Mouse (Mus musculus) forebrain, embryonic 12.5 days (tissue): ENCODE measurements at regions not wholly inside any gene's neighbourhood (a gene's known extent, or its start where the extent isn't known, plus 50 kb on each side); places are given as distances from the start of the nearest gene placed in this dataset.

Experiments used
- ATAC-seq: fragments of 200-750 bp; cut with Nextera tagmentation; 2 replicates; pipeline ENCODE4 v1.8.0; 2017; ENCODE audit warnings: moderate TSS enrichment; ENCODE audit not compliant: low FRiP score
- H3K27ac ChIP-seq: fragments of 300-500 bp; sonication (generic); 2 replicates; pipeline ENCODE4 v1.5.1; 2016; ENCODE audit warnings: mild to moderate bottlenecking
- H3K27me3 ChIP-seq: fragments of 300-500 bp; sonication (generic); 2 replicates; pipeline ENCODE4 v1.6.1; 2016; ENCODE audit warnings: mild to moderate bottlenecking
- H3K36me3 ChIP-seq: fragments of 300-500 bp; sonication (generic); replicated peaks from 2 replicates; pipeline ENCODE4 v1.6.1; 2016; ENCODE audit warnings: mild to moderate bottlenecking
- H3K4me1 ChIP-seq: fragments of 300-500 bp; sonication (generic); 2 replicates; pipeline ENCODE4 v1.6.1; 2016
- H3K4me2 ChIP-seq: fragments of 300-500 bp; sonication (generic); 2 replicates; pipeline ENCODE4 v1.6.1; 2016; ENCODE audit warnings: mild to moderate bottlenecking, moderate library complexity
- H3K4me3 ChIP-seq: fragments of 300-500 bp; sonication (generic); replicated peaks from 2 replicates; pipeline ENCODE4 v1.5.1; 2016; ENCODE audit warnings: mild to moderate bottlenecking
- H3K9ac ChIP-seq: fragments of 300-500 bp; sonication (generic); 2 replicates; pipeline ENCODE4 v1.6.1; 2016; ENCODE audit warnings: mild to moderate bottlenecking
- H3K9me3 ChIP-seq: fragments of 300-500 bp; sonication (generic); 2 replicates; pipeline ENCODE4 v1.6.1; 2016
- WGBS: fragments of 180-500 bp; shearing (Covaris S2); methylation state at CpG from one replicate; pipeline ENCODE4 v1.1.7; 2016; 5-methylcytosine and 5-hydroxymethylcytosine counted together

- no peaks in the 10 kb centered on the region for H3K36me3 ChIP-seq
- H3K9me3 ChIP-seq = no peaks in the 10 kb centered on the region
- H3K27me3 ChIP-seq = no peaks in the 10 kb centered on the region
- H3K4me2 ChIP-seq = no peak overlapping the region
- H3K4me3 ChIP-seq = no peak overlapping the region
- ATAC-seq = no peak
- H3K4me1 ChIP-seq = no peaks in the 10 kb centered on the region
- WGBS = 94% methylated on average over 3 of the region's 3 CpGs
- no peak overlapping the region for H3K27ac ChIP-seq
- no peak overlapping the region for H3K9ac ChIP-seq
Measured at GRCm38 (mm10) chr9:115473037-115473436, 162.8 kb upstream of the Stt3b start.

GRCm38 (mm10) chr9:115473847-115474246 is 163.6 kb upstream of the Stt3b start:
- no peak for ATAC-seq
- Histone ChIP-seq H3K4me3 (no peak overlapping the region), H3K27ac (no peak overlapping the region), H3K4me1 (0 out of 2 replicates have a peak, but pooled peaks cover 4% of the 10 kb centered on the region), H3K9ac (no peak overlapping the region), H3K27me3 (no peaks in the 10 kb centered on the region), H3K9me3 (no peaks in the 10 kb centered on the region), H3K4me2 (no peak overlapping the region), H3K36me3 (no peaks in the 10 kb centered on the region)
- WGBS = 91% methylated on average over 5 of the region's 5 CpGs

- H3K36me3 ChIP-seq = no peaks in the 10 kb centered on the region
- no peak overlapping the region for H3K4me2 ChIP-seq
- ATAC-seq = no peak
- H3K9me3 ChIP-seq = no peaks in the 10 kb centered on the region
- no peak overlapping the region for H3K4me3 ChIP-seq
- H3K4me1 ChIP-seq = 0 out of 2 replicates have a peak, but pooled peaks cover 5% of the 10 kb centered on the region
- no peak overlapping the region for H3K9ac ChIP-seq
- WGBS = 88% methylated on average over 8 of the region's 8 CpGs
- no peak overlapping the region for H3K27ac ChIP-seq
- no peaks in the 10 kb centered on the region for H3K27me3 ChIP-seq
Measured at GRCm38 (mm10) chr9:115474342-115474741, 164.1 kb upstream of the Stt3b start.

GRCm38 (mm10) chr9:115476205-115476604 is 166.0 kb upstream of the Stt3b start:
- H3K4me3 ChIP-seq = no peak overlapping the region
- 0 out of 2 replicates have a peak, but pooled peaks cover 5% of the 10 kb centered on the region for H3K4me1 ChIP-seq
- H3K36me3 ChIP-seq = no peaks in the 10 kb centered on the region
- 91% methylated on average over 17 of the region's 17 CpGs for WGBS
- H3K9me3 ChIP-seq = no peaks in the 10 kb centered on the region
- ATAC-seq = no peak
- H3K4me2 ChIP-seq = no peak overlapping the region
- no peak overlapping the region for H3K9ac ChIP-seq
- H3K27ac ChIP-seq = no peak overlapping the region
- no peaks in the 10 kb centered on the region for H3K27me3 ChIP-seq

GRCm38 (mm10) chr9:115477556-115478220 is 167.5 kb upstream of the Stt3b start:
- Histone ChIP-seq H3K9ac (no peak overlapping the region), H3K27me3 (no peaks in the 10 kb centered on the region), H3K27ac (no peak overlapping the region), H3K4me1 (0 out of 2 replicates have a peak, but pooled peaks cover 5% of the 10 kb centered on the region), H3K9me3 (no peaks in the 10 kb centered on the region), H3K4me3 (no peak overlapping the region), H3K4me2 (no peak overlapping the region), H3K36me3 (no peaks in the 10 kb centered on the region)
- no peak for ATAC-seq
- 87% methylated on average over 6 of the region's 6 CpGs for WGBS

- 0 out of 2 replicates have a peak, but pooled peaks cover 5% of the 10 kb centered on the region for H3K4me1 ChIP-seq
- ATAC-seq = no peak
- H3K9ac ChIP-seq = no peak overlapping the region
- no peak overlapping the region for H3K4me3 ChIP-seq
- no peaks in the 10 kb centered on the region for H3K36me3 ChIP-seq
- H3K27ac ChIP-seq = no peak overlapping the region
- no peaks in the 10 kb centered on the region for H3K9me3 ChIP-seq
- no peak overlapping the region for H3K4me2 ChIP-seq
- H3K27me3 ChIP-seq = no peaks in the 10 kb centered on the region
- 75% methylated on average over 3 of the region's 3 CpGs for WGBS
Measured at GRCm38 (mm10) chr9:115478946-115479345, 168.7 kb upstream of the Stt3b start.

- H3K4me3 ChIP-seq = no peak overlapping the region
- no peak for ATAC-seq
- H3K36me3 ChIP-seq = no peaks in the 10 kb centered on the region
- WGBS = 62% methylated on average over 5 of the region's 5 CpGs
- H3K27ac ChIP-seq = no peak overlapping the region
- no peaks in the 10 kb centered on the region for H3K27me3 ChIP-seq
- 0 out of 2 replicates have a peak, but pooled peaks cover 5% of the 10 kb centered on the region for H3K4me1 ChIP-seq
- H3K9me3 ChIP-seq = no peaks in the 10 kb centered on the region
- H3K9ac ChIP-seq = no peak overlapping the region
- no peak overlapping the region for H3K4me2 ChIP-seq
Measured at GRCm38 (mm10) chr9:115481176-115481575, 171.0 kb upstream of the Stt3b start.

GRCm38 (mm10) chr9:115483024-115483423 is 172.8 kb upstream of the Stt3b start:
- ATAC-seq = no peak
- Histone ChIP-seq H3K9me3 (no peaks in the 10 kb centered on the region), H3K27me3 (no peaks in the 10 kb centered on the region), H3K27ac (no peak overlapping the region), H3K4me1 (0 out of 2 replicates have a peak, but pooled peaks cover 5% of the 10 kb centered on the region), H3K9ac (no peak overlapping the region), H3K4me2 (no peak overlapping the region), H3K4me3 (no peak overlapping the region), H3K36me3 (no peaks in the 10 kb centered on the region)
- 88% methylated on average over 7 of the region's 7 CpGs for WGBS

- Histone ChIP-seq H3K4me2 (no peak overlapping the region), H3K9ac (no peak overlapping the region), H3K36me3 (no peaks in the 10 kb centered on the region), H3K4me1 (0 out of 2 replicates have a peak, but pooled peaks cover 3% of the 10 kb centered on the region), H3K27me3 (no peaks in the 10 kb centered on the region), H3K27ac (no peak overlapping the region), H3K9me3 (no peaks in the 10 kb centered on the region), H3K4me3 (no peak overlapping the region)
- ATAC-seq = no peak
- WGBS = 60% methylated on average over 2 of the region's 2 CpGs
Measured at GRCm38 (mm10) chr9:115483721-115484120, 173.5 kb upstream of the Stt3b start.

- WGBS = 82% methylated on average over 1 of the region's 1 CpGs
- H3K4me2 ChIP-seq = no peak overlapping the region
Measured at GRCm38 (mm10) chr9:115484408-115484807, 174.2 kb upstream of the Stt3b start.

GRCm38 (mm10) chr9:115485219-115485618 is 175.0 kb upstream of the Stt3b start:
- H3K4me3 ChIP-seq = no peak overlapping the region
- ATAC-seq = no peak
- H3K9me3 ChIP-seq = no peaks in the 10 kb centered on the region
- H3K9ac ChIP-seq = no peak overlapping the region
- H3K36me3 ChIP-seq = no peaks in the 10 kb centered on the region
- H3K27me3 ChIP-seq = no peaks in the 10 kb centered on the region
- no peak overlapping the region for H3K4me2 ChIP-seq
- 94% methylated on average over 4 of the region's 4 CpGs for WGBS
- no peaks in the 10 kb centered on the region for H3K4me1 ChIP-seq
- no peak overlapping the region for H3K27ac ChIP-seq

More at GRCm38 (mm10) chr9:115484408-115484807, 174.2 kb upstream of the Stt3b start:
- Histone ChIP-seq H3K27ac (no peak overlapping the region), H3K36me3 (no peaks in the 10 kb centered on the region), H3K4me1 (no peaks in the 10 kb centered on the region), H3K27me3 (no peaks in the 10 kb centered on the region), H3K9ac (no peak overlapping the region), H3K9me3 (no peaks in the 10 kb centered on the region), H3K4me3 (no peak overlapping the region)
- ATAC-seq = no peak

GRCm38 (mm10) chr9:115487175-115487760 is 177.0 kb upstream of the Stt3b start:
- H3K9me3 ChIP-seq = no peaks in the 10 kb centered on the region
- no peaks in the 10 kb centered on the region for H3K36me3 ChIP-seq
- WGBS = 94% methylated on average over 5 of the region's 5 CpGs
- no peak overlapping the region for H3K4me2 ChIP-seq
- H3K4me3 ChIP-seq = no peak overlapping the region
- H3K27me3 ChIP-seq = no peaks in the 10 kb centered on the region
- no peak overlapping the region for H3K9ac ChIP-seq
- no peak for ATAC-seq
- no peak overlapping the region for H3K27ac ChIP-seq
- H3K4me1 ChIP-seq = no peaks in the 10 kb centered on the region
